Mouse (Mus musculus) sigmoid colon, adult 10 weeks (tissue): ENCODE data around the gene Card6. TPM values are rescaled to one million over a fixed set of nuclear protein-coding genes. Genes with fewer than 3 reads are reported as not detected.

Experiments
- polyA plus RNA-seq: library from polyadenylated mRNA; stranded (reverse); fragments of 350-450 nt; fragmentation: Illumina TruSeq; extraction: RNeasy Lipid Tissue Mini Kit (QIAGEN cat#74804); gene quantifications from one replicate; pipeline ENCODE4 v1.2.3, GENCODE M21; 2014; ENCODE audit warnings: low read depth, low replicate concordance

The Card6 gene
- polyA plus RNA-seq, result 11.4 TPM

GRCm38 (mm10) chr15:5107686-5108654, at the start of gene Card6:
Gene Card6, minus strand, starts transcription at chr15:5108539.

GRCm38 (mm10) chr15:5143361-5144020, 35.2 kb upstream of the Card6 start, which contains the start of gene Prkaa1:
Gene Prkaa1, plus strand, starts transcription at chr15:5143861.

DNA sequence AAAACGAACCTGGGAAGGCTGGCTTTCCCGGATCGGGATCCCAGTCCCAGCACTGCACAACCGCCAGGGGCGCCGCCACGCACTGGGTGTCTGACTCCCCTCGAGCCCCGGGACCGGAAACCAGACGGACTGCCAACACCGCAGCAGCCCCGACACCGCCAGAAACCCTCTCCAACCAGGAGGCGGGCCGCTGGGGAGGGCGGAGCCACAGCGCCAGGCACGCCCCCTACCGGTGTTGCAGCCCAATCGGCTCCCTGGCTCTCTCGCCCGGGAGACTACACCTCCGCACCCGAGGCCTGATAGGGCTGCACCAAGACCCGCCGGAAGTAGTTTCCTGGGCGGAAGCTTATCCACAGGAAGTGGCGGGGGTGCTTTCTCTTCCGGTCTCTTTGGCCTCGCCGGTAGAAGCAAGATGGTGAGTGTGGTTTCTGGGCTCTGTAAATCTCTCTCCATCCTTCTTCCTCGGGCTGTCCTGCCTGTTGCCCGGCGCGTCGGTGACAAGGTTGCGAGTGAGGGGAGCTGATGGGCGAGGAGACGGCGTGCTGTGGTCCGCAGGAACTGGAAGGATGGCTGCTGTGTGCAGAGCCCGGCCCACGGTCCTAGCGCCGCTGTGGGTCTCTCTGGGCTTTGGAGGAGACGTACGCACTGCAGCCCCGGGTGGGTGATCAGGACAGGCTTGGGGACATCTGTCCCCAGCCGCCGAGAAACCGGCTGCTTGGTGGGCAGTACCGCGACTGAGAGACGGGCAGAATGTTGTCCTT, 8.1 kb upstream of the Card6 start, which contains the start of gene Rpl37:
Gene Rpl37 (plus strand): TSS at position 376 of the 761 bp plus-strand sequence.

GRCm38 (mm10) chr15:5063635-5064034, 44.7 kb downstream of the Card6 start, which contains the start of gene C7:
Gene C7, minus strand, starts transcription at chr15:5063740.

Other genes with a start within 250 kb of the Card6 start
- gene Mroh2b, start 209.8 kb downstream of the Card6 start, polyA plus RNA-seq, result not detected
- 0.47 TPM for gene C7, start 44.8 kb downstream of the Card6 start, polyA plus RNA-seq
- gene Rpl37, start 8.1 kb upstream of the Card6 start, polyA plus RNA-seq, result 38.4 TPM
- 134 TPM for gene Prkaa1, start 35.3 kb upstream of the Card6 start, polyA plus RNA-seq
- 59.6 TPM for gene Ttc33, start 77.0 kb upstream of the Card6 start, polyA plus RNA-seq
- gene Ptger4, start 135.6 kb upstream of the Card6 start, polyA plus RNA-seq, result 33.8 TPM